Mouse (Mus musculus): ENCODE results near the gene Kcnmb3.

DNA sequence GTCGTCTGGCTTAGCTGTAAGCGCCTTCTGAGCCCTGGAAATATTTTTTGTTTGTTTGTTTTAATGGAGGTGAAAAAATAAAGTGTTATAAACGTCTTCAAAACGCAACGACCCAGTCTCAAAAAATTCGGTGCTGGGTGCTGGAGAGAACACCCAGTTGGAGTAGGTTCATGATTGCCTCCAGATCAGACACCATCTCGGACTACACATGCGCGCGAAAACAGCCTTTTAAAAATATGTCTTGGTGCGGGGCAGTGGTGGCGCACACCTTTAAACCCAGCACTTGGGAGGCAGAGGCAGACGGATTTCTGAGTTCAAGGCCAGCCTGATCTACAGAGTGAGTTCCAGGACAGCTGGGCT lies 19.1 kb upstream of the Kcnmb3 start:
- TF ChIP-seq POLR2A (IDR thresholded peaks at IDR 0.05; ENCODE audit: low read depth, low read length) (no peak), CTCF (IDR thresholded peaks at IDR 0.05; ENCODE audit: borderline replicate concordance, insufficient read depth, low read length) (no peak)

All from embryonic fibroblast, embryonic 13.5 days (primary cell).